Mouse (Mus musculus): ENCODE measurements at regions not wholly inside any gene's neighbourhood (a gene's known extent, or its start where the extent isn't known, plus 50 kb on each side); places are given as distances from the start of the nearest gene placed in this dataset.

GRCm38 (mm10) chr1:181295651-181296050 is 56.8 kb upstream of the Cnih3 start:
- no peak for TF ChIP-seq TAL1 (IDR thresholded peaks at IDR 0.05; ENCODE audit: low read length)
- TF ChIP-seq GATA1 (IDR thresholded peaks at IDR 0.05; ENCODE audit: low read length), result no peak
- H3K27me3 ChIP-seq (ENCODE audit: control insufficient read depth), result peaks cover 64% of the 10 kb centered on the region

GRCm38 (mm10) chr1:181298063-181298462 is 54.4 kb upstream of the Cnih3 start:
- Histone ChIP-seq H3K36me3 (ENCODE audit: control insufficient read depth) (no peaks in the 10 kb centered on the region), H3K27me3 (ENCODE audit: control insufficient read depth) (peaks cover 65% of the 10 kb centered on the region), H3K4me1 (ENCODE audit: control insufficient read depth) (peaks cover 10% of the 10 kb centered on the region), H3K4me3 (replicated peaks) (no peak overlapping the region), H3K9me3 (ENCODE audit: control insufficient read depth, low read length) (no peaks in the 10 kb centered on the region; the same call in 1 of the 2 replicates)
- no peak for TF ChIP-seq TAL1 (IDR thresholded peaks at IDR 0.05; ENCODE audit: low read length)
- TF ChIP-seq GATA1 (IDR thresholded peaks at IDR 0.05; ENCODE audit: low read length), result no peak

More at GRCm38 (mm10) chr1:181295651-181296050, 56.8 kb upstream of the Cnih3 start:
- H3K4me1 ChIP-seq (ENCODE audit: control insufficient read depth), result peaks cover 10% of the 10 kb centered on the region
- H3K4me3 ChIP-seq (replicated peaks), result no peak overlapping the region
- H3K9me3 ChIP-seq (ENCODE audit: control insufficient read depth, low read length), result no peaks in the 10 kb centered on the region; the same call in 1 of the 2 replicates
- no peaks in the 10 kb centered on the region for H3K36me3 ChIP-seq (ENCODE audit: control insufficient read depth)

GRCm38 (mm10) chr1:181299075-181299665 is 53.3 kb upstream of the Cnih3 start:
- Histone ChIP-seq H3K4me1 (ENCODE audit: control insufficient read depth) (peaks cover 10% of the 10 kb centered on the region), H3K4me3 (replicated peaks) (no peak overlapping the region), H3K9me3 (ENCODE audit: control insufficient read depth, low read length) (no peaks in the 10 kb centered on the region; the same call in 1 of the 2 replicates), H3K36me3 (ENCODE audit: control insufficient read depth) (no peaks in the 10 kb centered on the region), H3K27me3 (ENCODE audit: control insufficient read depth) (peaks cover 72% of the 10 kb centered on the region)
- TF ChIP-seq GATA1 (IDR thresholded peaks at IDR 0.05; ENCODE audit: low read length), result no peak
- no peak for TF ChIP-seq TAL1 (IDR thresholded peaks at IDR 0.05; ENCODE audit: low read length)

GRCm38 (mm10) chr1:181299826-181300225 is 52.6 kb upstream of the Cnih3 start:
- TF ChIP-seq TAL1 (IDR thresholded peaks at IDR 0.05; ENCODE audit: low read length), result no peak
- TF ChIP-seq GATA1 (IDR thresholded peaks at IDR 0.05; ENCODE audit: low read length), result no peak
- Histone ChIP-seq H3K4me3 (replicated peaks) (no peak overlapping the region), H3K9me3 (ENCODE audit: control insufficient read depth, low read length) (no peaks in the 10 kb centered on the region), H3K27me3 (ENCODE audit: control insufficient read depth) (peaks cover 72% of the 10 kb centered on the region), H3K36me3 (ENCODE audit: control insufficient read depth) (no peaks in the 10 kb centered on the region), H3K4me1 (ENCODE audit: control insufficient read depth) (peaks cover 10% of the 10 kb centered on the region)

GRCm38 (mm10) chr1:181302151-181302550 is 50.3 kb upstream of the Cnih3 start:
- Histone ChIP-seq H3K4me1 (ENCODE audit: control insufficient read depth) (peaks cover 10% of the 10 kb centered on the region), H3K36me3 (ENCODE audit: control insufficient read depth) (no peaks in the 10 kb centered on the region), H3K9me3 (ENCODE audit: control insufficient read depth, low read length) (no peaks in the 10 kb centered on the region), H3K27me3 (ENCODE audit: control insufficient read depth) (peaks cover 72% of the 10 kb centered on the region), H3K4me3 (replicated peaks) (no peak overlapping the region)
- TF ChIP-seq TAL1 (IDR thresholded peaks at IDR 0.05; ENCODE audit: low read length), result no peak
- TF ChIP-seq GATA1 (IDR thresholded peaks at IDR 0.05; ENCODE audit: low read length), result no peak

Measured in erythroblast, embryonic 14.5 days (primary cell).